Mouse (Mus musculus): Measurements from ENCODE around the gene Zar1.
"Not testable (repeated sequence)": the region's sequence is repeated elsewhere in the genome, so short reads cannot be mapped to it uniquely, and the experiment has no call there.

The Zar1 gene

GRCm38 (mm10) chr5:72580970-72581332, at the start of gene Zar1:
Gene Zar1 (minus strand): TSS chr5:72581254.
- DNase-seq, result not testable (repeated sequence)

GRCm38 (mm10) chr5:72630026-72630425, 49.0 kb upstream of the Zar1 start:
- no peak for DNase-seq

GRCm38 (mm10) chr5:72621022-72621421, 40.0 kb upstream of the Zar1 start:
- no peak for DNase-seq

GRCm38 (mm10) chr5:72617413-72617812, 36.4 kb upstream of the Zar1 start:
- no peak for DNase-seq

GRCm38 (mm10) chr5:72603138-72603537, 22.1 kb upstream of the Zar1 start:
- no peak for DNase-seq

- DNase-seq, result no peak
These were observed 20.0 kb upstream of the Zar1 start for GRCm38 (mm10) chr5:72601006-72601405.

- no peak for DNase-seq
These were observed 6.2 kb upstream of the Zar1 start, which contains the start of gene Gm5868 for GRCm38 (mm10) chr5:72587192-72587681. Gene Gm5868 (minus strand): TSS chr5:72587551.

- not testable (repeated sequence) for DNase-seq
These were observed 5.7 kb upstream of the Zar1 start for GRCm38 (mm10) chr5:72586667-72587191.

GRCm38 (mm10) chr5:72586122-72586521, 5.1 kb upstream of the Zar1 start:
- DNase-seq, result not testable (repeated sequence)

- not testable (repeated sequence) for DNase-seq
These were observed 725 bp downstream of the Zar1 start for GRCm38 (mm10) chr5:72580088-72580969.

GRCm38 (mm10) chr5:72579599-72579998, 1.5 kb downstream of the Zar1 start:
- not testable (repeated sequence) for DNase-seq

GRCm38 (mm10) chr5:72565621-72566020, 15.4 kb downstream of the Zar1 start:
- DNase-seq, result no peak

GRCm38 (mm10) chr5:72563183-72563582, 17.9 kb downstream of the Zar1 start:
- not testable (repeated sequence) for DNase-seq

- no peak for DNase-seq
These were observed 20.0 kb downstream of the Zar1 start for GRCm38 (mm10) chr5:72560976-72561628.

- peak; percentile 97 for DNase-seq
These were observed 21.5 kb downstream of the Zar1 start, which contains the start of gene Nfxl1 for GRCm38 (mm10) chr5:72559544-72560049. Gene Nfxl1 (minus strand): TSS chr5:72559684.

- no peak for DNase-seq
These were observed 22.1 kb downstream of the Zar1 start for GRCm38 (mm10) chr5:72558716-72559526.

- DNase-seq, result no peak
These were observed 24.8 kb downstream of the Zar1 start for GRCm38 (mm10) chr5:72556245-72556644.

- no peak for DNase-seq
These were observed 29.8 kb downstream of the Zar1 start for GRCm38 (mm10) chr5:72551209-72551608.

- DNase-seq, result no peak
These were observed 52.2 kb downstream of the Zar1 start for GRCm38 (mm10) chr5:72528896-72529295.
